Mouse (Mus musculus): ENCODE measurements at regions not wholly inside any gene's neighbourhood (a gene's known extent, or its start where the extent isn't known, plus 50 kb on each side); places are given as distances from the start of the nearest gene placed in this dataset.

- Histone ChIP-seq H3K4me1 (replicated peaks) (no peaks in the 10 kb centered on the region), H3K9me3 (replicated peaks) (no peaks in the 10 kb centered on the region), H3K27ac (replicated peaks) (no peak overlapping the region), H3K9ac (no peak overlapping the region), H3K4me2 (no peak overlapping the region), H3K36me3 (replicated peaks) (no peaks in the 10 kb centered on the region), H3K27me3 (no peaks in the 10 kb centered on the region), H3K4me3 (replicated peaks) (no peak overlapping the region)
- ATAC-seq (ENCODE audit: insufficient read depth) = no peak
- WGBS (ENCODE audit: insufficient replicate concordance) = 39% methylated on average over 4 of the region's 4 CpGs
Measured at GRCm38 (mm10) chr16:50509529-50509895, 77.3 kb upstream of the Bbx start.

- ATAC-seq (ENCODE audit: insufficient read depth) = no peak
- 62% methylated on average over 14 of the region's 14 CpGs for WGBS (ENCODE audit: insufficient replicate concordance)
- H3K36me3 ChIP-seq (replicated peaks) = no peaks in the 10 kb centered on the region
Measured at GRCm38 (mm10) chr16:50508673-50509528, 76.7 kb upstream of the Bbx start.

GRCm38 (mm10) chr16:50504619-50505018 lies 72.4 kb upstream of the Bbx start:
- Histone ChIP-seq H3K9ac (no peak overlapping the region), H3K36me3 (replicated peaks) (no peaks in the 10 kb centered on the region), H3K27ac (replicated peaks) (no peak overlapping the region), H3K9me3 (replicated peaks) (no peaks in the 10 kb centered on the region), H3K27me3 (no peaks in the 10 kb centered on the region), H3K4me2 (no peak overlapping the region), H3K4me3 (replicated peaks) (no peak overlapping the region), H3K4me1 (replicated peaks) (no peaks in the 10 kb centered on the region)
- no peak for ATAC-seq (ENCODE audit: insufficient read depth)
- WGBS (ENCODE audit: insufficient replicate concordance) = 54% methylated on average over 3 of the region's 3 CpGs

More at GRCm38 (mm10) chr16:50508673-50509528, 76.7 kb upstream of the Bbx start:
- Histone ChIP-seq H3K27ac (replicated peaks) (no peak overlapping the region), H3K27me3 (no peaks in the 10 kb centered on the region), H3K9ac (no peak overlapping the region), H3K4me1 (replicated peaks) (no peaks in the 10 kb centered on the region), H3K4me3 (replicated peaks) (no peak overlapping the region), H3K9me3 (replicated peaks) (no peaks in the 10 kb centered on the region), H3K4me2 (no peak overlapping the region)

DNA sequence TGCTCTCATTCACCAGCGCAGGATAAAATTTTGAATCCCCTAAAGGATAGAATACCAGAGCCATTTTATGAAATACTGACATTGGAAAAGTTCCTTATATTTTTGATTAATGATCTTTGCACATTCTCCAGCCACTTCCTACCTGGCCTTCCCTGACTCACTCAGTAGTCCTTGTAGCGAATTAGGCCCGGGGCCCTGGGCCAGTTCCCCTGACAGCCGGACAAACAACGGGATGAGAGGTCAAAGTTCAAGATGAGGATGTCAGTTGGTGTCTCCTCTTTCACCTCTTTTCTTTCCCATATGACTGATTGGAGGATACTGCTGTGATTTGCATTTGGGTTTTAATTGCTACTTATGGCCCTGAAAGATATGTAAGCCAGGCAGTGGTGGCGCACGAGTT lies 66.7 kb upstream of the Bbx start:
- no peak overlapping the region for H3K27ac ChIP-seq (replicated peaks)
- H3K27me3 ChIP-seq = no peaks in the 10 kb centered on the region
- no peaks in the 10 kb centered on the region for H3K36me3 ChIP-seq (replicated peaks)
- ATAC-seq (ENCODE audit: insufficient read depth) = no peak
- no peaks in the 10 kb centered on the region for H3K9me3 ChIP-seq (replicated peaks)
- H3K4me1 ChIP-seq (replicated peaks) = no peaks in the 10 kb centered on the region
- WGBS (ENCODE audit: insufficient replicate concordance) = 67% methylated on average over 7 of the region's 7 CpGs
- no peak overlapping the region for H3K4me3 ChIP-seq (replicated peaks)
- H3K4me2 ChIP-seq = no peak overlapping the region
- no peak overlapping the region for H3K9ac ChIP-seq

DNA sequence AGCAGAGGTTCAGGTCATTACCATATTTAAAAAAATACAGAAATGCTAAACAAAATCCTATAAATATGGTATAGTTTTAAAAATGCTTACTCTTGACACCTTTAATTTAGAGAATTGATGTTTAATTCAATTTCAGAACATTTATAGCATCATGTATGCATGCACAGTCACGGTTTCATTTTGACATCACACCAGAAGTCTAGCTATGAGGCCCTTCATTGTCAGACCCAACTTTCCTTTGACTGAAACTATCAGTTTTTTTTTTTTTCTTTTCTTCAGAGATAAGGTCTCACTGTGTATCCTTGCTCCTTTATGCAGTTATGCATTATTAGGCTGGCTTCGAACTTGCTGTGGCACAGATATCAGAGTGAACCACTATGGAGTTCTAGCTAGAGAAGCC lies 61.5 kb upstream of the Bbx start:
- no peak for ATAC-seq (ENCODE audit: insufficient read depth)
- Histone ChIP-seq H3K27me3 (no peaks in the 10 kb centered on the region), H3K27ac (replicated peaks) (no peak overlapping the region), H3K36me3 (replicated peaks) (no peaks in the 10 kb centered on the region), H3K4me2 (no peak overlapping the region), H3K4me1 (replicated peaks) (no peaks in the 10 kb centered on the region), H3K9me3 (replicated peaks) (no peaks in the 10 kb centered on the region), H3K9ac (no peak overlapping the region), H3K4me3 (replicated peaks) (no peak overlapping the region)
- 65% methylated on average over 2 of the region's 2 CpGs for WGBS (ENCODE audit: insufficient replicate concordance)

DNA sequence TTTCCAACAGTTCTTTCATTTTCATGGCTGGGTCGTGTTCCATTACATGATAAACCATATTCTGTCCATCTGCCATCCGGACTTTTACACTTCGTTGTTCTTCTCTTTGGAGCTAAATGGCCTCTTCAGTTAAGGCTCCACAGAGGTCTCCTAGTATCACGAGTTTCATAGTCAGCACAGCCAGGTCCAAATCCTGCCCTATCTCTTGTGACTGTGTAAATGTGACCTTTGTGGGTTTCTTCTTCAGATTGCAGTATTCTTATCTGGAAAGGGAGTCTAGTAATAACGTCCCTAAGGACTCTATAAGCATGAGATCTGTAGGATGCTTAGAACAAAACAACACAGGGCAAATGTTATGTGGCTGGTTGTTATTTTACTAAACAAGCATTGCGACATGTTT lies 57.1 kb upstream of the Bbx start:
- no peaks in the 10 kb centered on the region for H3K4me1 ChIP-seq (replicated peaks)
- H3K27me3 ChIP-seq = no peaks in the 10 kb centered on the region
- H3K27ac ChIP-seq (replicated peaks) = no peak overlapping the region
- no peaks in the 10 kb centered on the region for H3K9me3 ChIP-seq (replicated peaks)
- H3K4me3 ChIP-seq (replicated peaks) = no peak overlapping the region
- 57% methylated on average over 6 of the region's 6 CpGs for WGBS (ENCODE audit: insufficient replicate concordance)
- no peak overlapping the region for H3K4me2 ChIP-seq
- H3K36me3 ChIP-seq (replicated peaks) = no peaks in the 10 kb centered on the region
- no peak overlapping the region for H3K9ac ChIP-seq
- ATAC-seq (ENCODE audit: insufficient read depth) = no peak

DNA sequence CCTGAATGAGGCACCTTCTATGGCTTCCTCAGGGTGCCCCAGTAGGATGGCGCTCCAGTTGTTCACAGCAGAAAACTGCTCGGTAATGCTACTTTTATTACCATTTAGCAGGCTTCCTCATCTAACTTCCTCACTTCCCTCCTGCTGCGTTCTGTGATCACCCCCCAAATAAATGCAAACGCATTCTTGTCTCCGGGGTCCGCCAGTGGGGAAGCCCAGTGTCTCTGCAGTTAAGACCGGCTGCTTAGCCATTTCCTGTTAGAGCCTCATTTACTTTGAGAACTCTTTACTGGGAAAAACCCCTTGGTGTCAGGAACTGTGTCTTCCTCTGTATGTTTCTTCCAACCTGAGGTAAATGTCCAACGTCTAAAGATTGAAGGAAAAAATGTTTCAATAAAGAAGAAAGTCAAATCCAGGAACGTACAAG lies 50.2 kb upstream of the Bbx start:
- 10% methylated on average over 9 of the region's 9 CpGs for WGBS (ENCODE audit: insufficient replicate concordance)
- no peaks in the 10 kb centered on the region for H3K27me3 ChIP-seq

More for the DNA sequence above, 50.2 kb upstream of the Bbx start:
- H3K4me1 ChIP-seq (replicated peaks) = no peaks in the 10 kb centered on the region
- ATAC-seq (ENCODE audit: insufficient read depth) = no peak
- no peak overlapping the region for H3K4me3 ChIP-seq (replicated peaks)
- H3K36me3 ChIP-seq (replicated peaks) = no peaks in the 10 kb centered on the region
- no peaks in the 10 kb centered on the region for H3K9me3 ChIP-seq (replicated peaks)
- no peak overlapping the region for H3K27ac ChIP-seq (replicated peaks)
- H3K4me2 ChIP-seq = peak overlapping the region; percentile 23; the same call in 1 of the 2 replicates
- no peak overlapping the region for H3K9ac ChIP-seq
